ENCODE assay signal across 24 mouse cellular contexts in genomic region chr1:73787666-73788065, GRCm38 (mm10).
A peak's percentile ranks its signal among the peaks of the same experiment; 100 is the strongest.
DNase-seq lines count a peak whose midpoint lies in the region; ATAC-seq and TF ChIP-seq lines count a peak whose summit lies in the region.
"Had no signal": no experiment of that assay in that cellular context is flagged by ENCODE, and none has a peak within 500 bp of the region (broad histone marks: within the 10 kb centered on the region; RNA-seq: fewer than 3 reads in every experiment).

No protein-coding gene starts in this region.

- H3K4me3 ChIP-seq in gastrocnemius, adult 2 months = no peak overlapping the region
- H3K4me3 ChIP-seq in midbrain, embryonic 10.5 days = no peak overlapping the region
- H3K4me3 ChIP-seq in midbrain, postnatal 0 days (ENCODE audit: low read depth, low read length) = no peak overlapping the region
- H3K4me3 ChIP-seq: embryonic facial prominence, embryonic 12.5 days; erythroblast, embryonic 14.5 days; heart, adult 2 months; hindbrain, embryonic 15.5 days; limb, embryonic 12.5 days; liver, embryonic 12.5 days; neural tube, embryonic 12.5 days had no signal

- H3K9ac ChIP-seq in midbrain, postnatal 0 days (replicated peaks; ENCODE audit: low read length, poor library complexity, severe bottlenecking) = no peak overlapping the region
- H3K9ac ChIP-seq: embryonic facial prominence, embryonic 12.5 days; hindbrain, embryonic 15.5 days; limb, embryonic 12.5 days; liver, embryonic 12.5 days; lung, embryonic 14.5 days; neural tube, embryonic 12.5 days had no signal

- H3K9me3 ChIP-seq in midbrain, embryonic 10.5 days (replicated peaks) = no peaks in the 10 kb centered on the region
- no peaks in the 10 kb centered on the region for H3K9me3 ChIP-seq in midbrain, postnatal 0 days (ENCODE audit: low read length)
- H3K9me3 ChIP-seq: embryonic facial prominence, embryonic 12.5 days; hindbrain, embryonic 15.5 days; limb, embryonic 12.5 days; liver, embryonic 12.5 days; neural tube, embryonic 12.5 days had no signal

- no peaks in the 10 kb centered on the region for H3K36me3 ChIP-seq in midbrain, embryonic 10.5 days
- no peaks in the 10 kb centered on the region for H3K36me3 ChIP-seq in midbrain, postnatal 0 days (ENCODE audit: insufficient read depth, low read length)
- H3K36me3 ChIP-seq: embryonic facial prominence, embryonic 12.5 days; hindbrain, embryonic 15.5 days; limb, embryonic 12.5 days; liver, embryonic 12.5 days; neural tube, embryonic 12.5 days had no signal

- no peak for TF ChIP-seq CTCF in gastrocnemius, adult 2 months (IDR thresholded peaks at IDR 0.05)
- no peak for TF ChIP-seq CTCF in midbrain, postnatal 0 days (IDR thresholded peaks at IDR 0.05)

- WGBS in midbrain, embryonic 10.5 days = 35% methylated on average over 2 of the region's 2 CpGs
- 30% methylated on average over 2 of the region's 2 CpGs for WGBS in midbrain, postnatal 0 days

- H3K27me3 ChIP-seq in midbrain, embryonic 10.5 days (ENCODE audit: low read depth, poor library complexity, severe bottlenecking) = no peaks in the 10 kb centered on the region
- H3K27me3 ChIP-seq in midbrain, postnatal 0 days (ENCODE audit: insufficient read depth, low read length) = no peaks in the 10 kb centered on the region
- H3K27me3 ChIP-seq: embryonic facial prominence, embryonic 12.5 days; hindbrain, embryonic 15.5 days; limb, embryonic 12.5 days; liver, embryonic 12.5 days; neural tube, embryonic 12.5 days had no signal

- ATAC-seq in midbrain, postnatal 0 days (ENCODE audit: low FRiP score) = no peak
- ATAC-seq: intestine, embryonic 16.5 days; liver, embryonic 12.5 days; midbrain, embryonic 16.5 days had no signal

- H3K27ac ChIP-seq in gastrocnemius, adult 2 months = peak overlapping the region; percentile 20; the same call in 1 of the 2 replicates
- peak overlapping the region; percentile 80 for H3K27ac ChIP-seq in midbrain, embryonic 10.5 days (replicated peaks)
- H3K27ac ChIP-seq in midbrain, postnatal 0 days (ENCODE audit: low read depth, low read length) = no peak overlapping the region
- H3K27ac ChIP-seq: embryonic facial prominence, embryonic 12.5 days; heart, adult 2 months; hindbrain, embryonic 15.5 days; limb, embryonic 12.5 days; liver, embryonic 12.5 days; macrophage; neural tube, embryonic 12.5 days had no signal

- peaks cover 7% of the 10 kb centered on the region for H3K4me1 ChIP-seq in midbrain, embryonic 10.5 days
- no peaks in the 10 kb centered on the region for H3K4me1 ChIP-seq in midbrain, postnatal 0 days (ENCODE audit: insufficient read depth, low read length)
- H3K4me1 ChIP-seq: embryonic facial prominence, embryonic 12.5 days; hindbrain, embryonic 15.5 days; limb, embryonic 12.5 days; liver, embryonic 12.5 days had no signal

- H3K4me2 ChIP-seq in midbrain, postnatal 0 days (ENCODE audit: low read depth, low read length, poor library complexity, severe bottlenecking) = no peak overlapping the region
- H3K4me2 ChIP-seq: embryonic facial prominence, embryonic 12.5 days; hindbrain, embryonic 15.5 days; limb, embryonic 12.5 days; liver, embryonic 12.5 days; lung, embryonic 14.5 days; neural tube, embryonic 12.5 days had no signal

- intact Hi-C loops in gastrocnemius, adult 2 months (cut with DNase I) = no loop called here
- intact Hi-C loops in gastrocnemius, postnatal 14 days (cut with DNase I; ENCODE audit: low total_unique reads) = no loop called here

- no peak for DNase-seq in gastrocnemius, adult 2 months
- DNase-seq in gastrocnemius, postnatal 14 days = no peak
- DNase-seq in midbrain, embryonic 10.5 days (ENCODE audit: low spot score) = no peak
- DNase-seq in midbrain, postnatal 0 days (ENCODE audit: low spot score) = no peak
- DNase-seq in embryo, embryonic 10 days (ENCODE audit: low spot score) = peak; percentile 51
- peak; percentile 14 for DNase-seq in forelimb bud, embryonic 11.5 days (ENCODE audit: low read depth, low spot score)
- DNase-seq in adrenal gland, adult 18-20 months (ENCODE audit: low spot score in 2 of 2) = no peak
- DNase-seq: adrenal gland, postnatal 36 days; cerebellum, adult 18-20 months; cerebellum, postnatal 25 days; gastrocnemius, postnatal 10 days; heart, adult 2 months; kidney, postnatal 4 days; lung, embryonic 14.5 days; thymus, adult 2 months had no signal

Comparison
In these comparisons a context has a peak if more than half of its experiments do, and no peak if none do; other contexts are left out.
1. DNase-seq: peak in embryo, embryonic 10 days (single experiment) and forelimb bud, embryonic 11.5 days (single experiment); none in gastrocnemius, adult 2 months (single experiment), gastrocnemius, postnatal 14 days (single experiment), midbrain, embryonic 10.5 days (single experiment), midbrain, postnatal 0 days (single experiment) and adrenal gland, adult 18-20 months (0 of 2).